Mouse (Mus musculus): ENCODE data around the gene Aldh3b3. TPM values are rescaled to one million over a fixed set of nuclear protein-coding genes. Genes with fewer than 3 reads are reported as not detected.

The Aldh3b3 gene
- total and polyA plus RNA-seq, 2 experiments from 2014 or later, result not detected

DNA sequence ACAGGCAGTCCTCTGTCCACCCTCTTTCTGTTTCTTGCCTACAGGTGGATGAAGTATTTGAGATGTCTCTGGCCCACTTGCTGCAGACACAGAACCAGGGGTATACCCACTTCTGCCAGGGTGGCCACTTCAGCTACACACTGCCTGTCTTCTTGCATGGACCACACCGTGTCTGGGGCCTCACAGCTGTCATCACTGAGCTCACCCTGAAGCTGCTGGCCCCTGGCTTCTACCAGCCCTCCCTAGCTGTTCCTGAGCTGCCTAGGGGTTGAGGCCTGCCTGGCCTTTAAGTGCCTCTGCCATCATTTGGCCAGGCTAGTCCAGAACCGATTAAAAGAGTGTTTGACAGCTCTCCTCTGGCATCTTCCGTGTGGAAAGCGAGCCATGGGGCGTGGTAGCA lies 43.3 kb downstream of the Aldh3b3 start:
- H3K4me1 ChIP-seq (ENCODE audit: insufficient read depth, low read length), result peaks cover 7% of the 10 kb centered on the region; the same call in 1 of the 2 replicates
- 90% methylated on average over 5 of the region's 5 CpGs for WGBS
- no peak for DNase-seq (ENCODE audit: low spot score)
- H3K9me3 ChIP-seq (ENCODE audit: low read length), result no peaks in the 10 kb centered on the region
- no peak overlapping the region for H3K9ac ChIP-seq (replicated peaks; ENCODE audit: low read length, poor library complexity, severe bottlenecking)
- no peak for ATAC-seq (ENCODE audit: low FRiP score)
- H3K27ac ChIP-seq (ENCODE audit: low read depth, low read length), result no peak overlapping the region
- no peaks in the 10 kb centered on the region for H3K27me3 ChIP-seq (ENCODE audit: insufficient read depth, low read length)
- TF ChIP-seq CTCF (IDR thresholded peaks at IDR 0.05), result no peak
- no peak overlapping the region for H3K4me2 ChIP-seq (ENCODE audit: low read depth, low read length, poor library complexity, severe bottlenecking)
- H3K4me3 ChIP-seq (ENCODE audit: low read depth, low read length), result no peak overlapping the region
- peaks cover 10% of the 10 kb centered on the region for H3K36me3 ChIP-seq (ENCODE audit: insufficient read depth, low read length)

DNA sequence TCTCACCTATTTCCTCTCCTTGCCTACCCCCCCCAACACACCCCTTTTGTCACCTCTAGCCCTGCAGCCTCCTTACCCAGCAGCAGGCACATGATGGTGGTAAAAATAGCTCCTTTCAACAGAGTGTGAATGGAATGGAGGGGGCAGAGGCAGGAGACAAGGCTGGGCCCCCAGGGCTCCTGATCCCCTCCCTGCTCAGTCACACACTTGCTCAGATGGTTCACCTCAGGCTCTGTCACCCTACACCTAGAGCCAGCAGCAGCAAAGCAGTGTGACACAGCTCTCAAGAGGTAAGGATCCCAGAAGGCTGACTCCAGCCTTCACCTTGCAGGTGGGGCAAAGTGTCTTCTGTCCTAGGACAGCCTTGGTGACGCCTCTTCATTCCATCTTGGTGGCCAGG lies 44.7 kb downstream of the Aldh3b3 start, which contains the start of gene Doc2g:
Gene Doc2g, plus strand, starts transcription at position 202 of the 400 bp plus-strand sequence.
- H3K9me3 ChIP-seq (ENCODE audit: low read length), result no peaks in the 10 kb centered on the region
- H3K4me1 ChIP-seq (ENCODE audit: insufficient read depth, low read length), result peaks cover 7% of the 10 kb centered on the region; the same call in 1 of the 2 replicates
- WGBS, result 87% methylated on average over 1 of the region's 1 CpGs
- 0 out of 2 replicates have a peak within 1 kb of the TSS, but pooled peaks have one; percentile 4 for H3K9ac ChIP-seq (replicated peaks; ENCODE audit: low read length, poor library complexity, severe bottlenecking)
- no peak within 1 kb of the TSS for H3K27ac ChIP-seq (ENCODE audit: low read depth, low read length)
- DNase-seq (ENCODE audit: low spot score) (no peak), ATAC-seq (ENCODE audit: low FRiP score) (no peak)
- H3K4me2 ChIP-seq (ENCODE audit: low read depth, low read length, poor library complexity, severe bottlenecking), result no peak within 1 kb of the TSS
- H3K4me3 ChIP-seq (ENCODE audit: low read depth, low read length), result no peak within 1 kb of the TSS
- no peaks in the 10 kb centered on the region for H3K27me3 ChIP-seq (ENCODE audit: insufficient read depth, low read length)
- no peak for TF ChIP-seq CTCF (IDR thresholded peaks at IDR 0.05)
- H3K36me3 ChIP-seq (ENCODE audit: insufficient read depth, low read length), result peaks cover 23% of the 10 kb centered on the region

DNA sequence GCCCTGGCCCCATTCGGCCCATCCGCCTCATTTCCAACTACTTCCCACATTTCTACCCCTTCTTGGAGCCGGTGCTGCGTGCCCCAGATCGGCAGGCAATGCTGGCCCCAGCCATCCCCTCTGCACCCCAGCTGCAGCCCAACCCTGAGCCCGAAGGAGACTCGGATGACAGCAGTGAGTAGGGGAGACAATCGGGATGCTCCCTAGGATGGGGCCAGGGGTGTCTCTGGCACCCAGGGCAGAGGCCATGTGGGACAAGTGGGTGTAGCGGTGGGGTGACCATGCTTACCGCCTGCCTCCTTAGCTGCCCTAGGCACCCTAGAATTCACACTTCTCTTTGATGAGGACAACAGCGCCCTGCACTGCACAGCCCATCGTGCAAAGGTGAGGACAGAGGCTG lies 45.2 kb downstream of the Aldh3b3 start:
- ATAC-seq (ENCODE audit: low FRiP score) (no peak), DNase-seq (ENCODE audit: low spot score) (no peak)
- Histone ChIP-seq H3K4me3 (ENCODE audit: low read depth, low read length) (no peak overlapping the region), H3K36me3 (ENCODE audit: insufficient read depth, low read length) (peaks cover 27% of the 10 kb centered on the region), H3K9me3 (ENCODE audit: low read length) (no peaks in the 10 kb centered on the region), H3K4me2 (ENCODE audit: low read depth, low read length, poor library complexity, severe bottlenecking) (no peak overlapping the region), H3K27me3 (ENCODE audit: insufficient read depth, low read length) (no peaks in the 10 kb centered on the region), H3K9ac (replicated peaks; ENCODE audit: low read length, poor library complexity, severe bottlenecking) (no peak overlapping the region), H3K4me1 (ENCODE audit: insufficient read depth, low read length) (peaks cover 7% of the 10 kb centered on the region; the same call in 1 of the 2 replicates), H3K27ac (ENCODE audit: low read depth, low read length) (no peak overlapping the region)
- TF ChIP-seq CTCF (IDR thresholded peaks at IDR 0.05), result no peak
- WGBS, result 86% methylated on average over 12 of the region's 12 CpGs

DNA sequence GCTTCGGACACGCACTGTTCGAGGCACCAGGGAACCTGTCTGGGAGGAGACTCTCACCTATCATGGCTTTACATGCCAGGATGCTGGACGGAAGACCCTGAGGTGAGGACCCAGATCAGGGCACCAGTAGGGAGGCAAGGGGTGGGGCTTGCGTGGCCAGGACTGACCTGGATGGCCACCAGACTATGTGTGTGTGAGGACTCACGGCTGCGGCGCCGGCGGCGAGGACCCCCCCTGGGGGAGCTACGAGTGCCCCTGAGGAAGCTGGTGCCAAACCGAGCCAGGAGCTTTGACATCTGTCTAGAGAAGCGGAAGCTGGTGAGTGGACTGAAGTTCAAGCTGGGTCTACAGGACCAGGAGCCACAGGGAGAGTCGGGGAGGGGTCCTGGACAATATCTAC lies 45.9 kb downstream of the Aldh3b3 start:
- ATAC-seq (ENCODE audit: low FRiP score), result no peak
- WGBS, result 86% methylated on average over 15 of the region's 15 CpGs
- no peaks in the 10 kb centered on the region for H3K27me3 ChIP-seq (ENCODE audit: insufficient read depth, low read length)
- H3K36me3 ChIP-seq (ENCODE audit: insufficient read depth, low read length), result peaks cover 34% of the 10 kb centered on the region
- no peak overlapping the region for H3K27ac ChIP-seq (ENCODE audit: low read depth, low read length)
- H3K4me3 ChIP-seq (ENCODE audit: low read depth, low read length), result no peak overlapping the region
- no peak for TF ChIP-seq CTCF (IDR thresholded peaks at IDR 0.05)
- no peak overlapping the region for H3K9ac ChIP-seq (replicated peaks; ENCODE audit: low read length, poor library complexity, severe bottlenecking)
- H3K9me3 ChIP-seq (ENCODE audit: low read length), result no peaks in the 10 kb centered on the region
- no peak overlapping the region for H3K4me2 ChIP-seq (ENCODE audit: low read depth, low read length, poor library complexity, severe bottlenecking)
- no peak for DNase-seq (ENCODE audit: low spot score)
- peaks cover 7% of the 10 kb centered on the region; the same call in 1 of the 2 replicates for H3K4me1 ChIP-seq (ENCODE audit: insufficient read depth, low read length)

DNA sequence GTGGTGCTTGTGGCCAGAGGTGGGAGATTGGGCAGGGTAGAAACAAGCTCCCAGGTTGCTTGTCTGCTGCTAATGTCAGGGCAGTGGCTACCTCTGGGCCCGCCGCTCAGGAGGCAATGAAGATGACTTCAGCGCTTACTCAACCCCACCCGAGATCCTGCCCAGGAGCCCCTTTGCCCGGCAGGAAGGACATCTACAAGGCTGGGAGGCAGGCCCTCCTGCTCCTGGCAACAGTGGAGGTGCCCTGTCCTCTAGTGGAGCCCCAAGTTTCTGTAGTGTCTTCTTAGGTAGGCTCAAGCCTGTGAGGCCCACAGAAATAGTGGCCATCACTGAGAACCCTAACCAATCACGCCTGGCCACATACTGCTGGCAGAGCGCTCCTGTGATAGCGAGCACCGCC lies 46.6 kb downstream of the Aldh3b3 start:
- 90% methylated on average over 9 of the region's 9 CpGs for WGBS

DNA sequence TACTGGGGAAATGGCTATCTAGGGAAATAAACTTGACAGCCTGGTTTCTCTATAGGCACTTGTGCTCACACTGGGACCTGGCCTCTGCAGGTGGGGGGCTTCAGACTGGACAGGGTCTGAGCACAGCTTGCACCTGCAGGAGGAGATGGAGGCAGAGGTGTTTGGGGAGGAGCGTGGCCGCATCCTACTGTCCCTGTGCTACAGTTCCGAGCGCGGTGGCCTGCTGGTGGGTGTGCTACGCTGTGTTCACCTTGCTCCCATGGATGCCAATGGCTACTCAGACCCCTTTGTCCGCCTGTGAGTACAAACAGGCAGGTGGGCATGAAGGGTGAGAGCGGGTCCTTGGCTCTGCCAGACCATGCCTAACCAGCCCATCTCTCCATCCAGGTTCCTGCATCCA lies 47.5 kb downstream of the Aldh3b3 start:
- Histone ChIP-seq H3K9ac (replicated peaks; ENCODE audit: low read length, poor library complexity, severe bottlenecking) (no peak overlapping the region), H3K4me3 (ENCODE audit: low read depth, low read length) (no peak overlapping the region), H3K36me3 (ENCODE audit: insufficient read depth, low read length) (peaks cover 41% of the 10 kb centered on the region), H3K4me1 (ENCODE audit: insufficient read depth, low read length) (peaks cover 7% of the 10 kb centered on the region; the same call in 1 of the 2 replicates), H3K9me3 (ENCODE audit: low read length) (no peaks in the 10 kb centered on the region), H3K4me2 (ENCODE audit: low read depth, low read length, poor library complexity, severe bottlenecking) (no peak overlapping the region), H3K27ac (ENCODE audit: low read depth, low read length) (no peak overlapping the region), H3K27me3 (ENCODE audit: insufficient read depth, low read length) (no peaks in the 10 kb centered on the region)
- ATAC-seq (ENCODE audit: low FRiP score) (no peak), DNase-seq (ENCODE audit: low spot score) (no peak)
- 94% methylated on average over 8 of the region's 8 CpGs for WGBS
- TF ChIP-seq CTCF (IDR thresholded peaks at IDR 0.05), result no peak

More for the DNA sequence above, 46.6 kb downstream of the Aldh3b3 start:
- Histone ChIP-seq H3K9me3 (ENCODE audit: low read length) (no peaks in the 10 kb centered on the region), H3K36me3 (ENCODE audit: insufficient read depth, low read length) (peaks cover 41% of the 10 kb centered on the region), H3K27me3 (ENCODE audit: insufficient read depth, low read length) (no peaks in the 10 kb centered on the region), H3K4me3 (ENCODE audit: low read depth, low read length) (no peak overlapping the region), H3K4me2 (ENCODE audit: low read depth, low read length, poor library complexity, severe bottlenecking) (no peak overlapping the region), H3K27ac (ENCODE audit: low read depth, low read length) (no peak overlapping the region), H3K9ac (replicated peaks; ENCODE audit: low read length, poor library complexity, severe bottlenecking) (no peak overlapping the region), H3K4me1 (ENCODE audit: insufficient read depth, low read length) (peaks cover 7% of the 10 kb centered on the region; the same call in 1 of the 2 replicates)
- no peak for TF ChIP-seq CTCF (IDR thresholded peaks at IDR 0.05)
- DNase-seq (ENCODE audit: low spot score) (no peak), ATAC-seq (ENCODE audit: low FRiP score) (no peak)
